Mouse (Mus musculus): ENCODE measurements at regions not wholly inside any gene's neighbourhood (a gene's known extent, or its start where the extent isn't known, plus 50 kb on each side); places are given as distances from the start of the nearest gene placed in this dataset.

GRCm38 (mm10) chr3:50898179-50898578, 326.1 kb upstream of the Noct start:
- H3K27ac ChIP-seq (replicated peaks; ENCODE audit: low read depth, low read length): peak overlapping the region; percentile 33; the same call in 1 of the 2 replicates
- no peaks in the 10 kb centered on the region for H3K36me3 ChIP-seq (ENCODE audit: control insufficient read depth, insufficient read depth, low read length)
- H3K4me2 ChIP-seq (ENCODE audit: low read depth, low read length): no peak overlapping the region
- ATAC-seq (ENCODE audit: low read depth): no peak
- no peaks in the 10 kb centered on the region for H3K27me3 ChIP-seq (replicated peaks; ENCODE audit: control insufficient read depth, insufficient read depth, low read length)
- no peak overlapping the region for H3K9ac ChIP-seq (ENCODE audit: low read depth, low read length)
- no peaks in the 10 kb centered on the region for H3K9me3 ChIP-seq (ENCODE audit: control insufficient read depth, low read length)
- H3K4me1 ChIP-seq (ENCODE audit: control insufficient read depth, insufficient read depth, low read length): peaks cover 14% of the 10 kb centered on the region
- WGBS: 48% methylated on average over 9 of the region's 9 CpGs
- DNase-seq (ENCODE audit: low spot score): no peak
- no peak overlapping the region for H3K4me3 ChIP-seq (ENCODE audit: low read depth, low read length)

GRCm38 (mm10) chr3:50899830-50900350, 324.4 kb upstream of the Noct start:
- no peak for ATAC-seq (ENCODE audit: low read depth)
- Histone ChIP-seq H3K27me3 (replicated peaks; ENCODE audit: control insufficient read depth, insufficient read depth, low read length) (no peaks in the 10 kb centered on the region), H3K9me3 (ENCODE audit: control insufficient read depth, low read length) (no peaks in the 10 kb centered on the region), H3K4me2 (ENCODE audit: low read depth, low read length) (no peak overlapping the region), H3K27ac (replicated peaks; ENCODE audit: low read depth, low read length) (no peak overlapping the region), H3K36me3 (ENCODE audit: control insufficient read depth, insufficient read depth, low read length) (no peaks in the 10 kb centered on the region), H3K9ac (ENCODE audit: low read depth, low read length) (no peak overlapping the region), H3K4me1 (ENCODE audit: control insufficient read depth, insufficient read depth, low read length) (peaks cover 20% of the 10 kb centered on the region), H3K4me3 (ENCODE audit: low read depth, low read length) (no peak overlapping the region)
- WGBS: 78% methylated on average over 7 of the region's 7 CpGs
- no peak for DNase-seq (ENCODE audit: low spot score)

- Histone ChIP-seq H3K4me2 (ENCODE audit: low read depth, low read length) (no peak overlapping the region), H3K4me1 (ENCODE audit: control insufficient read depth, insufficient read depth, low read length) (peaks cover 27% of the 10 kb centered on the region), H3K4me3 (ENCODE audit: low read depth, low read length) (no peak overlapping the region), H3K36me3 (ENCODE audit: control insufficient read depth, insufficient read depth, low read length) (no peaks in the 10 kb centered on the region), H3K9me3 (ENCODE audit: control insufficient read depth, low read length) (no peaks in the 10 kb centered on the region), H3K27me3 (replicated peaks; ENCODE audit: control insufficient read depth, insufficient read depth, low read length) (no peaks in the 10 kb centered on the region), H3K27ac (replicated peaks; ENCODE audit: low read depth, low read length) (no peak overlapping the region), H3K9ac (ENCODE audit: low read depth, low read length) (no peak overlapping the region)
- DNase-seq (ENCODE audit: low spot score) (no peak), ATAC-seq (ENCODE audit: low read depth) (no peak)
- 82% methylated on average over 9 of the region's 9 CpGs for WGBS
Observed at GRCm38 (mm10) chr3:50900566-50900965, 323.7 kb upstream of the Noct start.

GRCm38 (mm10) chr3:50901321-50901720, 322.9 kb upstream of the Noct start:
- Histone ChIP-seq H3K27ac (replicated peaks; ENCODE audit: low read depth, low read length) (no peak overlapping the region), H3K27me3 (replicated peaks; ENCODE audit: control insufficient read depth, insufficient read depth, low read length) (no peaks in the 10 kb centered on the region), H3K4me1 (ENCODE audit: control insufficient read depth, insufficient read depth, low read length) (peaks cover 29% of the 10 kb centered on the region), H3K9me3 (ENCODE audit: control insufficient read depth, low read length) (no peaks in the 10 kb centered on the region), H3K9ac (ENCODE audit: low read depth, low read length) (no peak overlapping the region), H3K4me2 (ENCODE audit: low read depth, low read length) (no peak overlapping the region), H3K36me3 (ENCODE audit: control insufficient read depth, insufficient read depth, low read length) (no peaks in the 10 kb centered on the region), H3K4me3 (ENCODE audit: low read depth, low read length) (no peak overlapping the region)
- ATAC-seq (ENCODE audit: low read depth) (no peak), DNase-seq (ENCODE audit: low spot score) (no peak)
- WGBS: 89% methylated on average over 10 of the region's 10 CpGs

- Histone ChIP-seq H3K4me3 (ENCODE audit: low read depth, low read length) (no peak overlapping the region), H3K9me3 (ENCODE audit: control insufficient read depth, low read length) (no peaks in the 10 kb centered on the region), H3K9ac (ENCODE audit: low read depth, low read length) (no peak overlapping the region), H3K36me3 (ENCODE audit: control insufficient read depth, insufficient read depth, low read length) (no peaks in the 10 kb centered on the region), H3K27me3 (replicated peaks; ENCODE audit: control insufficient read depth, insufficient read depth, low read length) (no peaks in the 10 kb centered on the region), H3K27ac (replicated peaks; ENCODE audit: low read depth, low read length) (peak overlapping the region; percentile 23; the same call in 1 of the 2 replicates), H3K4me2 (ENCODE audit: low read depth, low read length) (peak overlapping the region; percentile 10), H3K4me1 (ENCODE audit: control insufficient read depth, insufficient read depth, low read length) (peaks cover 24% of the 10 kb centered on the region)
- DNase-seq (ENCODE audit: low spot score) (peak; percentile 88), ATAC-seq (ENCODE audit: low read depth) (no peak)
- WGBS: 18% methylated on average over 7 of the region's 7 CpGs
Observed at GRCm38 (mm10) chr3:50902933-50903332, 321.3 kb upstream of the Noct start.

GRCm38 (mm10) chr3:50904716-50905116, 319.5 kb upstream of the Noct start:
- H3K27ac ChIP-seq (replicated peaks; ENCODE audit: low read depth, low read length): no peak overlapping the region
- H3K4me3 ChIP-seq (ENCODE audit: low read depth, low read length): no peak overlapping the region
- no peak overlapping the region for H3K9ac ChIP-seq (ENCODE audit: low read depth, low read length)
- DNase-seq (ENCODE audit: low spot score) (peak; percentile 35), ATAC-seq (ENCODE audit: low read depth) (no peak)
- no peaks in the 10 kb centered on the region for H3K36me3 ChIP-seq (ENCODE audit: control insufficient read depth, insufficient read depth, low read length)
- no peaks in the 10 kb centered on the region for H3K9me3 ChIP-seq (ENCODE audit: control insufficient read depth, low read length)
- H3K4me1 ChIP-seq (ENCODE audit: control insufficient read depth, insufficient read depth, low read length): peaks cover 20% of the 10 kb centered on the region
- H3K4me2 ChIP-seq (ENCODE audit: low read depth, low read length): peak overlapping the region; percentile 62; the same call in 1 of the 2 replicates
- no peaks in the 10 kb centered on the region for H3K27me3 ChIP-seq (replicated peaks; ENCODE audit: control insufficient read depth, insufficient read depth, low read length)
- WGBS: 39% methylated on average over 7 of the region's 7 CpGs

- Histone ChIP-seq H3K4me3 (ENCODE audit: low read depth, low read length) (peak overlapping the region; percentile 37), H3K4me1 (ENCODE audit: control insufficient read depth, insufficient read depth, low read length) (peaks cover 20% of the 10 kb centered on the region), H3K9ac (ENCODE audit: low read depth, low read length) (peak overlapping the region; percentile 40; the same call in 1 of the 2 replicates), H3K27me3 (replicated peaks; ENCODE audit: control insufficient read depth, insufficient read depth, low read length) (no peaks in the 10 kb centered on the region), H3K9me3 (ENCODE audit: control insufficient read depth, low read length) (no peaks in the 10 kb centered on the region), H3K27ac (replicated peaks; ENCODE audit: low read depth, low read length) (peak overlapping the region; percentile 69), H3K4me2 (ENCODE audit: low read depth, low read length) (peak overlapping the region; percentile 62), H3K36me3 (ENCODE audit: control insufficient read depth, insufficient read depth, low read length) (no peaks in the 10 kb centered on the region)
- DNase-seq (ENCODE audit: low spot score) (peak; percentile 22), ATAC-seq (ENCODE audit: low read depth) (peak; percentile 41)
- 13% methylated on average over 16 of the region's 16 CpGs for WGBS
Observed at GRCm38 (mm10) chr3:50905274-50905992, 318.8 kb upstream of the Noct start.

GRCm38 (mm10) chr3:50905993-50906831, 318.0 kb upstream of the Noct start:
- WGBS: 13% methylated on average over 32 of the region's 32 CpGs
- H3K4me2 ChIP-seq (ENCODE audit: low read depth, low read length): peak overlapping the region; percentile 62
- peak overlapping the region; percentile 69 for H3K27ac ChIP-seq (replicated peaks; ENCODE audit: low read depth, low read length)
- H3K9ac ChIP-seq (ENCODE audit: low read depth, low read length): peak overlapping the region; percentile 60
- H3K36me3 ChIP-seq (ENCODE audit: control insufficient read depth, insufficient read depth, low read length): no peaks in the 10 kb centered on the region
- H3K4me3 ChIP-seq (ENCODE audit: low read depth, low read length): peak overlapping the region; percentile 37
- DNase-seq (ENCODE audit: low spot score) (peak; percentile 93), ATAC-seq (ENCODE audit: low read depth) (peak; percentile 85)
- H3K4me1 ChIP-seq (ENCODE audit: control insufficient read depth, insufficient read depth, low read length): peaks cover 20% of the 10 kb centered on the region
- H3K9me3 ChIP-seq (ENCODE audit: control insufficient read depth, low read length): no peaks in the 10 kb centered on the region
- H3K27me3 ChIP-seq (replicated peaks; ENCODE audit: control insufficient read depth, insufficient read depth, low read length): no peaks in the 10 kb centered on the region

Measured in embryonic facial prominence, embryonic 14.5 days (tissue).